In the genomic region with DNA sequence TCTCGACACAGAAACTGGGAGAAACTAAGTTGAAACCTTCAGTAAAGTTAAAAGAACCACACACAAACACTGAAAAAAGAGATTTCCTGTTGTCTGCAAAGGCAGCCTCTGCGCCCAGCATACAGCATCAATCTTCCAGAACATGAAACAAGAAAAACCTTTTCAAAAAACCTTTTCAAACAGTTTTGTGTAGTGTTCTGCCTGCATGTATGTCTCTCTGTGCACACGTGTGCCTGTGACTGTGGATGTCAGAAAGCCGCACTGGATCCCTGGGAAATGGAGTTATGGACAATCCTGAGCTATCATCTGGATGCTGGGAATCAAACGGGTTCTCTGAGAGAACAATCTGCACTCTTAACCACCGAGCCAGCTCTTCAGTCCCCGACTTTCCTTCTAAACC, we compare ENCODE assay signal across 9 mouse cellular contexts. TPM values are rescaled to one million over a fixed set of nuclear protein-coding genes. Genes with fewer than 3 reads are reported as not detected.
A peak's percentile ranks its signal among the peaks of the same experiment; 100 is the strongest.
DNase-seq lines count a peak whose midpoint lies in the region; ATAC-seq and TF ChIP-seq lines count a peak whose summit lies in the region.
"Had no signal": no experiment of that assay in that cellular context is flagged by ENCODE, and none has a peak within 500 bp of the region (broad histone marks: within the 10 kb centered on the region; RNA-seq: fewer than 3 reads in every experiment).

No protein-coding gene starts in this region.

- H3K9me3 ChIP-seq in kidney, postnatal 0 days (replicated peaks; ENCODE audit: low read length), result no peaks in the 10 kb centered on the region
- no peaks in the 10 kb centered on the region for H3K9me3 ChIP-seq in embryonic facial prominence, embryonic 11.5 days (replicated peaks; ENCODE audit: control insufficient read depth, low read length)
- H3K9me3 ChIP-seq in intestine, embryonic 16.5 days (ENCODE audit: control insufficient read depth, low read length), result no peaks in the 10 kb centered on the region
- H3K9me3 ChIP-seq in neural tube, embryonic 14.5 days (ENCODE audit: control insufficient read depth, low read length), result no peaks in the 10 kb centered on the region

- H3K27me3 ChIP-seq in kidney, postnatal 0 days (ENCODE audit: insufficient read depth, low read length), result no peaks in the 10 kb centered on the region
- no peaks in the 10 kb centered on the region for H3K27me3 ChIP-seq in embryonic facial prominence, embryonic 11.5 days (ENCODE audit: control insufficient read depth, insufficient read depth, low read length)
- no peaks in the 10 kb centered on the region for H3K27me3 ChIP-seq in intestine, embryonic 16.5 days (replicated peaks; ENCODE audit: control insufficient read depth, insufficient read depth, low read length)
- no peaks in the 10 kb centered on the region for H3K27me3 ChIP-seq in neural tube, embryonic 14.5 days (ENCODE audit: control insufficient read depth, insufficient read depth, low read length)

- no peak for DNase-seq in kidney, postnatal 0 days (ENCODE audit: low spot score)
- no peak for DNase-seq in kidney, postnatal 36 days
- DNase-seq in embryonic facial prominence, embryonic 11.5 days (ENCODE audit: low spot score), result no peak
- DNase-seq in urinary bladder, adult 18-20 months (ENCODE audit: low spot score in 2 of 2), result no peak
- DNase-seq in left cerebral cortex, postnatal 25 days (ENCODE audit: low spot score in 2 of 2), result no peak
- no peak for DNase-seq in adrenal gland, postnatal 10 days

- ATAC-seq in kidney, postnatal 0 days (replicated peaks; ENCODE audit: low FRiP score, low read depth), result no peak
- ATAC-seq in embryonic facial prominence, embryonic 11.5 days (replicated peaks; ENCODE audit: insufficient number of reproducible peaks, low FRiP score, low TSS enrichment, low read depth), result no peak
- no peak for ATAC-seq in intestine, embryonic 16.5 days
- no peak for ATAC-seq in neural tube, embryonic 14.5 days (ENCODE audit: low read depth)

- peak overlapping the region; percentile 93 for H3K4me3 ChIP-seq in kidney, postnatal 0 days (replicated peaks; ENCODE audit: low read depth, low read length)
- peak overlapping the region; percentile 97 for H3K4me3 ChIP-seq in embryonic facial prominence, embryonic 11.5 days (ENCODE audit: low read depth, low read length)
- peak overlapping the region; percentile 99 for H3K4me3 ChIP-seq in intestine, embryonic 16.5 days (ENCODE audit: low read length)
- peak overlapping the region; percentile 97 for H3K4me3 ChIP-seq in neural tube, embryonic 14.5 days (ENCODE audit: low read depth, low read length)

- intact Hi-C loops in left cerebral cortex, postnatal 25 days (cut with DNase I), result loop anchor here (5.0 kb wide), 1 partner anchor 179 kb away; no protein-coding TSS in a partner anchor

- peaks cover 46% of the 10 kb centered on the region for H3K4me1 ChIP-seq in kidney, postnatal 0 days (replicated peaks; ENCODE audit: insufficient read depth, low read length)
- peaks cover 4% of the 10 kb centered on the region for H3K4me1 ChIP-seq in embryonic facial prominence, embryonic 11.5 days (ENCODE audit: control insufficient read depth, insufficient read depth, low read length)
- H3K4me1 ChIP-seq in intestine, embryonic 16.5 days (ENCODE audit: control insufficient read depth, insufficient read depth, low read length), result peaks cover 61% of the 10 kb centered on the region
- H3K4me1 ChIP-seq in neural tube, embryonic 14.5 days (ENCODE audit: control insufficient read depth, insufficient read depth, low read length), result peaks cover 34% of the 10 kb centered on the region

- H3K36me3 ChIP-seq in kidney, postnatal 0 days (ENCODE audit: insufficient read depth, low read length), result no peaks in the 10 kb centered on the region
- H3K36me3 ChIP-seq in embryonic facial prominence, embryonic 11.5 days (replicated peaks; ENCODE audit: control insufficient read depth, insufficient read depth, low read depth, low read length), result no peaks in the 10 kb centered on the region
- H3K36me3 ChIP-seq in intestine, embryonic 16.5 days (ENCODE audit: control insufficient read depth, insufficient read depth, low read length), result no peaks in the 10 kb centered on the region
- no peaks in the 10 kb centered on the region for H3K36me3 ChIP-seq in neural tube, embryonic 14.5 days (ENCODE audit: control insufficient read depth, insufficient read depth, low read length)

- H3K4me2 ChIP-seq in kidney, postnatal 0 days (ENCODE audit: low read length), result peak overlapping the region; percentile 67
- peak overlapping the region; percentile 58 for H3K4me2 ChIP-seq in embryonic facial prominence, embryonic 11.5 days (ENCODE audit: low read depth, low read length)
- peak overlapping the region; percentile 83 for H3K4me2 ChIP-seq in intestine, embryonic 16.5 days (ENCODE audit: low read depth, low read length)
- H3K4me2 ChIP-seq in neural tube, embryonic 14.5 days (ENCODE audit: low read depth, low read length), result peak overlapping the region; percentile 95; the same call in 1 of the 2 replicates

- H3K9ac ChIP-seq in kidney, postnatal 0 days (ENCODE audit: low read depth, low read length), result peak overlapping the region; percentile 96; the same call in 1 of the 2 replicates
- peak overlapping the region; percentile 47 for H3K9ac ChIP-seq in embryonic facial prominence, embryonic 11.5 days (replicated peaks; ENCODE audit: low read length)
- peak overlapping the region; percentile 99 for H3K9ac ChIP-seq in intestine, embryonic 16.5 days (ENCODE audit: low read depth, low read length)
- H3K9ac ChIP-seq in neural tube, embryonic 14.5 days (replicated peaks; ENCODE audit: low read depth, low read length), result no peak overlapping the region; the same call in 1 of the 2 replicates

- H3K27ac ChIP-seq in kidney, postnatal 0 days, result peak overlapping the region; percentile 51; the same call in 1 of the 2 replicates
- H3K27ac ChIP-seq in embryonic facial prominence, embryonic 11.5 days (replicated peaks; ENCODE audit: low read depth, low read length), result no peak overlapping the region
- peak overlapping the region; percentile 97 for H3K27ac ChIP-seq in intestine, embryonic 16.5 days (ENCODE audit: low read length)
- H3K27ac ChIP-seq in neural tube, embryonic 14.5 days (ENCODE audit: low read depth, low read length), result no peak overlapping the region

- no peak for TF ChIP-seq CTCF in kidney, postnatal 0 days (IDR thresholded peaks at IDR 0.05; ENCODE audit: low read depth)

- WGBS in kidney, postnatal 0 days, result 34% methylated on average over 7 of the region's 7 CpGs
- WGBS in embryonic facial prominence, embryonic 11.5 days, result 65% methylated on average over 7 of the region's 7 CpGs
- 38% methylated on average over 7 of the region's 7 CpGs for WGBS in intestine, embryonic 16.5 days
- 61% methylated on average over 7 of the region's 7 CpGs for WGBS in neural tube, embryonic 14.5 days

RNA-seq across cellular contexts. Expression of a gene that starts 1.6 kb away (rescaled TPM):
- 43.6 and 44.4 TPM in 2 replicates for polyA plus RNA-seq in kidney, postnatal 0 days (2015; fragmentation: Nextera tagmentation; extraction: Ambion mirVana)
- 36.6 and 37.5 TPM in 2 replicates for polyA plus RNA-seq in embryonic facial prominence, embryonic 11.5 days (2014; fragmentation: Nextera tagmentation; extraction: Ambion mirVana)
- polyA plus RNA-seq in intestine, embryonic 16.5 days (2015; fragmentation: Nextera tagmentation; extraction: Ambion mirVana), result 68.5 and 82.4 TPM in 2 replicates
- polyA plus RNA-seq in neural tube, embryonic 14.5 days (2014; fragmentation: Nextera tagmentation; extraction: Ambion mirVana), result 23.9 and 26.2 TPM in 2 replicates
- total RNA-seq in left cerebral cortex, postnatal 25 days (2021), result 10 to 100 TPM; 86.2 to 87.5 TPM
- total RNA-seq in adrenal gland, postnatal 10 days (2021), result 100 to 1,000 TPM; 160 to 163 TPM

RNA-seq across cellular contexts. Expression of a gene that starts 21.6 kb away (rescaled TPM):
- polyA plus RNA-seq in kidney, postnatal 0 days (2015; fragmentation: Nextera tagmentation; extraction: Ambion mirVana), result 40.8 and 42.7 TPM in 2 replicates
- 49.6 and 53.0 TPM in 2 replicates for polyA plus RNA-seq in embryonic facial prominence, embryonic 11.5 days (2014; fragmentation: Nextera tagmentation; extraction: Ambion mirVana)
- 22.1 and 23.2 TPM in 2 replicates for polyA plus RNA-seq in intestine, embryonic 16.5 days (2015; fragmentation: Nextera tagmentation; extraction: Ambion mirVana)
- 27.9 and 33.9 TPM in 2 replicates for polyA plus RNA-seq in neural tube, embryonic 14.5 days (2014; fragmentation: Nextera tagmentation; extraction: Ambion mirVana)
- 10 to 100 TPM; 27.1 to 28.8 TPM for total RNA-seq in left cerebral cortex, postnatal 25 days (2021)
- total RNA-seq in adrenal gland, postnatal 10 days (2021), result 10 to 100 TPM; 31.8 to 34.1 TPM

RNA-seq across cellular contexts. Expression of a gene that starts 37.3 kb away (rescaled TPM):
- 105 and 117 TPM in 2 replicates for polyA plus RNA-seq in kidney, postnatal 0 days (2015; fragmentation: Nextera tagmentation; extraction: Ambion mirVana)
- 27.7 and 31.8 TPM in 2 replicates for polyA plus RNA-seq in embryonic facial prominence, embryonic 11.5 days (2014; fragmentation: Nextera tagmentation; extraction: Ambion mirVana)
- 150 and 162 TPM in 2 replicates for polyA plus RNA-seq in intestine, embryonic 16.5 days (2015; fragmentation: Nextera tagmentation; extraction: Ambion mirVana)
- 11.3 and 11.7 TPM in 2 replicates for polyA plus RNA-seq in neural tube, embryonic 14.5 days (2014; fragmentation: Nextera tagmentation; extraction: Ambion mirVana)
- total RNA-seq in left cerebral cortex, postnatal 25 days (2021), result 1 to 10 TPM; 6.8 TPM
- total RNA-seq in adrenal gland, postnatal 10 days (2021), result 100 to 1,000 TPM; 356 to 367 TPM

RNA-seq across cellular contexts. Expression of a gene that starts 37.8 kb away (rescaled TPM):
- polyA plus RNA-seq in kidney, postnatal 0 days (2015; fragmentation: Nextera tagmentation; extraction: Ambion mirVana), result 0.87 and 1.2 TPM in 2 replicates
- polyA plus RNA-seq in embryonic facial prominence, embryonic 11.5 days (2014; fragmentation: Nextera tagmentation; extraction: Ambion mirVana), result 2.4 and 2.7 TPM in 2 replicates
- 0.80 and 1.2 TPM in 2 replicates for polyA plus RNA-seq in intestine, embryonic 16.5 days (2015; fragmentation: Nextera tagmentation; extraction: Ambion mirVana)
- 28.1 and 30.3 TPM in 2 replicates for polyA plus RNA-seq in neural tube, embryonic 14.5 days (2014; fragmentation: Nextera tagmentation; extraction: Ambion mirVana)
- total RNA-seq in left cerebral cortex, postnatal 25 days (2021), result 100 to 1,000 TPM; 295 to 302 TPM
- 1 to 10 TPM; 4.1 to 4.4 TPM for total RNA-seq in adrenal gland, postnatal 10 days (2021)

RNA-seq across cellular contexts. Expression of a gene that starts 58.3 kb away (rescaled TPM):
- polyA plus RNA-seq in kidney, postnatal 0 days (2015; fragmentation: Nextera tagmentation; extraction: Ambion mirVana), result 26.6 and 31.3 TPM in 2 replicates
- polyA plus RNA-seq in embryonic facial prominence, embryonic 11.5 days (2014; fragmentation: Nextera tagmentation; extraction: Ambion mirVana), result 24.6 and 26.3 TPM in 2 replicates
- 17.6 and 22.0 TPM in 2 replicates for polyA plus RNA-seq in intestine, embryonic 16.5 days (2015; fragmentation: Nextera tagmentation; extraction: Ambion mirVana)
- 53.0 and 60.9 TPM in 2 replicates for polyA plus RNA-seq in neural tube, embryonic 14.5 days (2014; fragmentation: Nextera tagmentation; extraction: Ambion mirVana)
- not detected for total RNA-seq in left cerebral cortex, postnatal 25 days (2021)
- not detected for total RNA-seq in adrenal gland, postnatal 10 days (2021)
- total RNA-seq: adrenal gland, adult 2 months had no signal
- polyA plus RNA-seq: adrenal gland, adult 2 months had no signal

Comparison
In these comparisons a context has a peak if more than half of its experiments do, and no peak if none do; other contexts are left out.
1. H3K27ac ChIP-seq: peak in kidney, postnatal 0 days (single experiment) and intestine, embryonic 16.5 days (single experiment); none in embryonic facial prominence, embryonic 11.5 days (single experiment) and neural tube, embryonic 14.5 days (single experiment).
2. Peak in every context shown above with its lines, with median percentiles within 50 percentile points of each other: H3K4me2 ChIP-seq and H3K4me3 ChIP-seq.